Mouse (Mus musculus) retina, postnatal 7 days (tissue): Measurements from ENCODE around the gene Lrba.

Experiments used
- DNase-seq: peaks from one replicate; pipeline ENCODE4 v3.0.0-alpha.2; 2012; ENCODE audit warnings: low read depth, low spot score

Lrba gene

DNA sequence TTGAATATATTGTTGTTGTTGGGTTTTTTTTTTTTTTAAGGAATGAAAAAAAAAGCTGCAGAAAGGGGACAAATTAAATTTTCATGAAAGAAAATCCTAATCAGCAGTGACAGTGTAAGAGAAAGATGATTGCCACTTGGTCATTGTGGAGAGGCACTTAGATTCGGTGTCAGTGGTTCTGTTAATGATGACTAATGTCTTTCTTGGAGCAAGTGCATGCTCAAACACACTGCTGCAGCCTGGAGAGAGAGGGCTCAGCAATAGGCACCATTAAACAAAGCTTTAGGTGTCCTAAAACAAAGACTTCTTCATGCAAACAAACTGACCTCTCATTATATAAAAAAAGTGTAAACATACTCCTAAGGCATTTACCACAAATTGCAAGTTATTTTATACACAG lies 334.5 kb downstream of the Lrba start:
- DNase-seq = no peak

GRCm38 (mm10) chr3:86559635-86560034 lies 335.2 kb downstream of the Lrba start:
- DNase-seq = no peak

- DNase-seq = no peak
Observed at GRCm38 (mm10) chr3:86560281-86561022, 336.0 kb downstream of the Lrba start.

DNA sequence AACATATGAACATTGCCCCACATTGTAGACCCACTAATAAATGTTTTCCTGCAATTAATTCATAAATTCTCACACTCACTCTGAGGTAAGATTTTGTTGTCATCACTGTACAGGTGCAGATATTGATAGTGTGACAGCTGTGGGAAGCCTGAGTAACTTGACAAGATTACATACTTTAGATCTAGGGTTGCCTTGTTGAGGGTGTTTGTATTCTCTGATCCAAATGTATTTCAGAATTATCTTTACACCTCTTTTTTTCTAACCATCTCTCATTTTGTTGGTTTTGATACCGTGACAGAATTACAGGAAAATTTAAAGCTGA lies 336.5 kb downstream of the Lrba start:
- no peak for DNase-seq

- no peak for DNase-seq
Observed at GRCm38 (mm10) chr3:86561396-86561795, 336.9 kb downstream of the Lrba start.

GRCm38 (mm10) chr3:86567312-86567711 lies 342.8 kb downstream of the Lrba start:
- no peak for DNase-seq

DNA sequence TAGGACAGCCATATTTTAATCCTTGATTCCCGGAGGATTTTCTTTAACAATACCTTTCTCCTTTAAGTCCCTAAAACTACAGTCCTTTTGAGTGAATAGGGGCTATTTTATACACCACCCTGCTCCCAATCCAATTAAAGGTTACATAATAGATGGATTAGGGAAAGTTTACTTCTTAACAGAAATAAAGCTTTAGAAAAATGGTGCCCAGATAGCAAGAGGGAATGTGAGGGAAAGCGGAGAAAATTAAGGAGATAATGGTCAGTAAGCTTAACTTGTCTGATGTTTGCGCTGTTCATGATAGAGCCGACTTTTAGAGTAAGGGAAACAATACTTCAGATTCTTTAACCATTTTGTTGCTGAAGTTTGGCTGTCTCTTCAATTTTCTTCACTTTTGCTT lies 347.0 kb downstream of the Lrba start:
- DNase-seq = no peak

DNA sequence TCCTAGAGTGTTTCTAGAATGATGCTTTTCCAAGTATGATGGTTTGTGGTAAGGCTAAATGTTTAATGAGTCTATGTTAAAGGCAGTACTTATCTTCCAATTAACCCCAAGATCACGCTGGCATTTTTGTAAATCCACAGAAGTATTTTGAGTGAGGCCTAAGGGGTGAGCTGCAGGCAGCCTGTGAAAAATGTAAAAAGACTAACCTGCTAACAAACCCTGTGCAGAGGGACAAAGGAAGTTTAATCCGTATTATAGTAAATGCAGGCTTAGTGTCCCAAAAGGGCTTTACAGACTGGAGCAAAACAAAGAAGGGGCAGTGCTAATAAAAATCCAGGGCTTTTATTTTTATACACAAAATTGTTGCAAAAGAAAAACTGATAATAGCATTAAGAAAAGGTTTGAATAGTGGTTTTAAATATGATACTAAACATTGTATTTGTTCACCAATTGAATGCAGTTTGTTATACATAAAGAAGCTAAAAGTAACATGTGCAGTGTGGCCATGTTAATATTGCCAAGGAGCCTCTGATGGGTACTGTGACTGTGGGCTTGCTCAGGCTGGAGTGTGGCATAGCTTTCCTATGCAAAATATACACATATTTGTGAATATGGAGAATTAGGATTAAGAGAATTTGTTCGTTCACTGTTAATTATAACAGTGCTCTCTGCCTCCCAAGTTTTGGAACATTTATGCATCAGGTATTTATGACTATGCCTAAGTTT lies 348.2 kb downstream of the Lrba start:
- DNase-seq = no peak

- DNase-seq = no peak
Observed at GRCm38 (mm10) chr3:86575312-86575711, 350.8 kb downstream of the Lrba start.

- DNase-seq = no peak
Observed at GRCm38 (mm10) chr3:86602284-86602683, 377.8 kb downstream of the Lrba start.

DNA sequence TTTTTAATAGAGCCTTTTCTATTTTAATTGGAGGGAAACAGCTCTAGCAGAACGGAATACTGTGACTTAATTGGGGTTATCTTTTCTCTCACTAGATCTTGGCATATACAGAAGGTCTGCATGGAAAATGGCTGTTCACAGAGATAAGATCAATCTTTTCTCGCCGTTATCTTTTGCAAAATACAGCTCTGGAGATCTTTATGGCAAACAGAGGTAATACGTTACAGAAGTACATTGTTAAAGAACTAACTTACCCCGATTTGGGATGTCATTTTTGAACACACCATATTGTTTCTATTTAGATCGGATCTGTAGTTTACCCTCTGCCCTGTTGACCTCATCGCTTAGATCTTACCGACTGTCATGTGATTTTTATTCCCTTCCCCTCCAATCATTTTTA lies 381.3 kb downstream of the Lrba start:
- no peak for DNase-seq

DNA sequence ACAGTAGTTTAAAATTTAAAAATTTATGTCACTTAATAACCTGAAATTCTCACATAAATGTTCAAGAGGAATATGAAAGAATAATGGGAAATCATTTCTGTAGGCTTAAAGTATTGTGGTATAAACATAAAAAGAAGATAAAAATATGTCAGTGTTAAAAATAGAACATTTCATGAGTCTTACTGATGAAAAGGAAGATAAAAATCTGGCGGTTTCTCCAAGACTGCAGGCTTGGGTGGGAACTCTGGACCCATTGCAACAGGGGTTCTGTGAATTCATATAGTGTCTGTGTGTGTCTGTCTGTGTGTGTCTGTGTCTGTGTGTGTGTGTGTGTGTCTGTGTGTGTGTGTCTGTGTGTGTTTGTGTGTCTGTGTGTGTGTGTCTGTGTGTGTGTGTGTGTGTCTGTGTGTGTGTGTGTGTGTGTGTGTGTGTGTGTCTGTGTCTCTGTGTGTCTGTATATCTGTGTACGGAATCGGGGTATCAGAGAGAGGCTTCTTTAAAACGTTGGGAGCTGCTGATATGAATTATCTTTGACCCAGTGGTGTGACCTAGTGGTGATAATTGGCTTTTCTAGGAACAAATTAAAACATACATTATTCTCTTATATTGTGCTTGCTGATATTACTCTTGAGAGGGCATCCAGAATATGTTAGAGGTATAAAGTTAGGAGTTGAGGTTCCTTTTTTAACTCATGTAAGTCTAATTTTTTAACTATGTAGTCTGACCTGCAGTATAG lies 402.7 kb downstream of the Lrba start:
- DNase-seq = no peak

- no peak for DNase-seq
Observed at GRCm38 (mm10) chr3:86629379-86629778, 404.9 kb downstream of the Lrba start.

DNA sequence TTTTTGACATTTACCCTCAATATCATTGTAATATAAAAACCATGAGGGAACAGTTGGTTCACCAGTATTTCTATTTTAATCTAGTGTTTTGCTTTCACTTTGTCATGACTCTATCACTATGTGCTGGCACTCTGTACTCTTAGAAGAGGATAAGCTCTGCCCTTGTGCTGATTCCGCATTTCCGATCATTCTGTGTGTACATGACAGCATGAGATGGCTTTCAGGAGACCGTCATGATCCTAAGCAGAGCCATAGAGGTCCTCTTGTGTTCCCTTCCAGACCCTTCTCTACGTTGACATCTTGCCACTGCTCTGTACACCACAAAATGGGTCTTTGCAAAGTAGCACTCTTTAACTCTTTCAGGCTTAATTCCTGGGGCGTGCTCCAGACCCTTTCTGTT lies 411.0 kb downstream of the Lrba start:
- DNase-seq = no peak

GRCm38 (mm10) chr3:86635940-86636339 lies 411.5 kb downstream of the Lrba start:
- DNase-seq = no peak

- DNase-seq = no peak
Observed at GRCm38 (mm10) chr3:86638552-86639348, 414.3 kb downstream of the Lrba start.

DNA sequence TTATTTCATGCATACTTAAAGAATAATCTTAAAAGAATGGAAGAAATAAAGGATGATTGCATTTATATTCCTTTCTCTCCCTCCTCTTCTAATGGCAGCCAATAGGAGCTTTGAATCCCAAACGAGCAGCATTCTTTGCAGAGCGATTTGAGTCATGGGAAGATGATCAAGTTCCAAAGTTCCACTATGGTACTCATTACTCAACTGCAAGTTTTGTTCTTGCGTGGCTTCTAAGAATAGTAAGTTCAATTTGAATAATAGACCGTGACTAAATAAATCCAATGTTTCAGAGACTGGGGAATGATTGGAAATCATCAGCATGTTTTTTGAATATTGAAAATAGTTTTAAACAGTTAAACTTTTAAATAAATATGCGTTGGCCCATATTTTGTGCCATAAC lies 416.9 kb downstream of the Lrba start:
- no peak for DNase-seq

DNA sequence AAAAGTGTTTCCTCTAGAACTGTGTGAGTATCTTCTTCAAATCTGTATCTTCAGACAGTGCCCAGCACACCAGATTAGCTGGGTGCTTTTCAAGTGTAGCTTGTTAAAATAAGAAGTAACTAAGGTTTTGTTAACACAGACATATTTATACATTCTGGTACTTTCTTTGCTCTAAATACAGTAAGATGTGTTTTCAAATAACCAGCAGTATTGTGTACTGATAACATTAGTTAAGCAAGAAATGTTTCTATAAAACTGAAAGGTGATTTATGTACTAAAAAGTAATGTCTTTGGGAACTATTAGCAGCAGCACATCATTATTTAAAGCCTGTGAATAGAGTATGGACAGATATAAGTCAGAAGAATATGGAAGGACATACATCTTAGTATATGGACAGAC lies 417.3 kb downstream of the Lrba start:
- DNase-seq = no peak

DNA sequence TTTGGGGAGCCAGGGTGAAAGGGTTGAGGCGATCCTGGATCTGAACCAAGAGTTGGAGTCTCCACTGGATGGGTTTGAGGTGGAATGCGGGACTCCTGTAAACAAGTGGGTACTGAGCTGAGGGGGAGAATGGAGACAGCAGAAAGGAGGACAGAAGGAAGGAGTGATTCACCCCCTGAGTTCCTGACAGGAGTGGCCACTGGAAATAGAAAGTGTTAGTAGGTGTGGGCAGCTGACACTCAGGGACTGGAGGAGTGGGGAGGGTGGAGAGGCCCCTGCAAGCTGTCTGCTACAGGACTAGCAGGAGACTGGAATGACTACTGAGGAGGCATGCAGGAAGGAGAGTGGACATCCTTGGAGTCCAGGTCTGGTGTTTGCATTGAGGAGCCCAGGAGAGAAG lies 422.3 kb downstream of the Lrba start:
- no peak for DNase-seq

DNA sequence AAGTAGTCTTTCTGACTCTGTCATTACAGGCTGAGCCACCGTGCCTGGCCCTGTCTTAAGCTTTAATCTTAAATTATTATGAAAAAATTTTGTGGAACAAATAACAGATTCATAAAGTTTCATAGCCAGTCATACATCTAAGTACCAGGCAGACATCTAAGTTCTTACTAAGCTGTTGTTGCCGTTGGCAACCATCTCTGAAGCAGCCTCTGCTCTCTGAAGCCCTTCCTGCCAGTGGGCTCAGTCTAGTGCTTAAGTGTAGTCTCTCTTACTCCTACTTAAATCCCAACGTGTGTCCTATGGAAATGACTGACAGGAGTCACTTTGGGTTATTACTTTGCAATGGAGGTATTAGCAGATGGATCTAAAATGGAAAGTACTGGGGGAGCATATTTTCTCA lies 426.5 kb downstream of the Lrba start:
- DNase-seq = no peak

- DNase-seq = no peak
Observed at GRCm38 (mm10) chr3:86659326-86659725, 434.8 kb downstream of the Lrba start.

- no peak for DNase-seq
Observed at GRCm38 (mm10) chr3:86664399-86664798, 439.9 kb downstream of the Lrba start.
